Mouse (Mus musculus): ENCODE data around the gene Cabcoco1. TPM values are rescaled to one million over a fixed set of nuclear protein-coding genes. Genes with fewer than 3 reads are reported as not detected.

Gene Cabcoco1
- polyA plus RNA-seq, 1 experiment, result not detected

DNA sequence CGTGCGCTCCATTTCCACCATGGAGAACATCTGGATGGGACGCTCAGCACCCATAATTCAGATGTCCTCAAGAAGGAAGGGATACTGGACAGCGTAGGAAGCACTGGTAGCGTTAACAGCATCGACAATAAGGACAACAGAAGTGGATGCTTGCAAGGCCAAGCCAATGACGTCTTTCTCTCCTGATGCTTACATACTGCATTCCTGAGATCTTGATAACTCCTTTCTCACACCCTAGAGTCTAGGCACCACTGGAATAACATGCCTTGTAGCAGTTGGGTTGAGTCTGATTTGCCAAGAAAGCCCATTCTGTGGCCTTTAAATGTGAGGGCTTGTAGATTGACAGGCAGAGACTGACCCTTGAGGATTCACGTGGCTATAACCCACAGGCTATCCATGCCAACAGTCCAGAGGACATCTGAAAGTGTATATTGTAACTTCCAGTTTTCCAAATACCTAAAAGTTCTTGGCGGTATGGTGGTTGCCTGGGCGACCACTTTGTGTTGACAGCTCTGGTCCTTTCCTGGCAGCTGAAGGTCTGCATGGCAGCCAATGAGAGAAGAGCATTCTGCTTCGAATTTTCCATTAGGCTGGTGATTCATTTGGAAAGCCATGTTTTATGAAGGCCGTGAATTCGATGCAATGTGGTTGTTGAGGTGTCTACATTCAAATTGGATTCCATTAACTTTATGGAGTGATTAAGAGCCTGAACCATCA, 124.5 kb downstream of the Cabcoco1 start:
- TF ChIP-seq CTCF (IDR thresholded peaks at IDR 0.05; ENCODE audit: low read depth, low read length) (no peak), POLR2A (IDR thresholded peaks at IDR 0.05; ENCODE audit: borderline replicate concordance, low read depth, low read length) (no peak)
- H3K4me3 ChIP-seq (ENCODE audit: insufficient read depth, low read length), result no peak overlapping the region
- no peaks in the 10 kb centered on the region for H3K4me1 ChIP-seq (ENCODE audit: control insufficient read depth, insufficient read depth, low read length)
- H3K27ac ChIP-seq (ENCODE audit: insufficient read depth, low read depth, low read length), result no peak overlapping the region

- Histone ChIP-seq H3K27ac (ENCODE audit: insufficient read depth, low read depth, low read length) (no peak overlapping the region), H3K4me3 (ENCODE audit: insufficient read depth, low read length) (no peak overlapping the region), H3K4me1 (ENCODE audit: control insufficient read depth, insufficient read depth, low read length) (no peaks in the 10 kb centered on the region)
- TF ChIP-seq CTCF (IDR thresholded peaks at IDR 0.05; ENCODE audit: low read depth, low read length), result no peak
- no peak for TF ChIP-seq POLR2A (IDR thresholded peaks at IDR 0.05; ENCODE audit: borderline replicate concordance, low read depth, low read length)
These were observed 135.8 kb downstream of the Cabcoco1 start for GRCm38 (mm10) chr10:68405936-68406335.

DNA sequence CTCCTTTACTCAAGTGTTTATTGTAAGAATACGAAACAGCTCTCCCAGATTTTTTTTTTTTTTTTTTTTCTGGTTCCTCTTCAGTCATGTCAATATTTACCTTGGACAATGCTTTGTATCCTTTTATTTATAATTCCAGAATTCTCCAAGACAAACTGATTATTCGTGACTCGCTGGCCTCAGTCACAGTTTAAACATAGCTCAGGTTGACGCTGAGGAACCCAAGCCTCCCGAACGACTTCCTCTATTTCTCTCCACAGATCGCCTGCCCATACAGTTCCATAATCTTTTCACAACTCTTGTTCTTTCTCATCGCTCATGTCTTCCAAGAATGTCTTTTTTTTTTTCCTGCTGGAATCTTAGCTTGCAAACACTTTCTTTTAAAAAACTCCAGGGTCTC, 144.9 kb downstream of the Cabcoco1 start:
- no peak for TF ChIP-seq CTCF (IDR thresholded peaks at IDR 0.05; ENCODE audit: low read depth, low read length)
- no peak for TF ChIP-seq POLR2A (IDR thresholded peaks at IDR 0.05; ENCODE audit: borderline replicate concordance, low read depth, low read length)
- no peak overlapping the region; the same call in 1 of the 2 replicates for H3K27ac ChIP-seq (ENCODE audit: insufficient read depth, low read depth, low read length)
- no peak overlapping the region for H3K4me3 ChIP-seq (ENCODE audit: insufficient read depth, low read length)
- H3K4me1 ChIP-seq (ENCODE audit: control insufficient read depth, insufficient read depth, low read length), result peaks cover 7% of the 10 kb centered on the region

GRCm38 (mm10) chr10:68396083-68396482, 145.6 kb downstream of the Cabcoco1 start:
- Histone ChIP-seq H3K4me1 (ENCODE audit: control insufficient read depth, insufficient read depth, low read length) (peaks cover 7% of the 10 kb centered on the region), H3K4me3 (ENCODE audit: insufficient read depth, low read length) (no peak overlapping the region), H3K27ac (ENCODE audit: insufficient read depth, low read depth, low read length) (no peak overlapping the region)
- TF ChIP-seq CTCF (IDR thresholded peaks at IDR 0.05; ENCODE audit: low read depth, low read length), result no peak
- TF ChIP-seq POLR2A (IDR thresholded peaks at IDR 0.05; ENCODE audit: borderline replicate concordance, low read depth, low read length), result no peak

- H3K4me1 ChIP-seq (ENCODE audit: control insufficient read depth, insufficient read depth, low read length), result peaks cover 7% of the 10 kb centered on the region; the same call in 1 of the 2 replicates
- no peak overlapping the region for H3K4me3 ChIP-seq (ENCODE audit: insufficient read depth, low read length)
- H3K27ac ChIP-seq (ENCODE audit: insufficient read depth, low read depth, low read length), result no peak overlapping the region
- TF ChIP-seq POLR2A (IDR thresholded peaks at IDR 0.05; ENCODE audit: borderline replicate concordance, low read depth, low read length) (no peak), CTCF (IDR thresholded peaks at IDR 0.05; ENCODE audit: low read depth, low read length) (no peak)
These were observed 150.1 kb downstream of the Cabcoco1 start for GRCm38 (mm10) chr10:68391640-68392039.

DNA sequence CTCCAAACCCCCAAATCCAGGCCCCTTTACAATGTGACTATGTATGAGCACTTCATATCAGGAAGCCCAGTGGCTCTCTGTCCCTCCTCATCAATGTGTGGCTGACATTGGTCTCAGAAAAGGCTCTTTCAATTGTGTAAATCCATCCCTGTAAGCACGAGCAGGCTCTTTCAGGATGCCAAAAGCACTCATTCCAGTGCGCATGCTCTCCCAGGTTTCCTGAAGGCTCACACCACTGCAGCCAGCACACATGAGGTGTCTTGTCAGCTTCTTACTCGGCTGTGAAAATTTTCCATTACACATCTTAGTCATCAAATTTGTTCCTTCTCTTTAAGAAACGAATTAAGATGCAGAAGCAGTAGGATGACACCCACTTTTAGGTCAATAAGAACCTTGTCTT, 152.9 kb downstream of the Cabcoco1 start:
- Histone ChIP-seq H3K4me3 (ENCODE audit: insufficient read depth, low read length) (no peak overlapping the region), H3K4me1 (ENCODE audit: control insufficient read depth, insufficient read depth, low read length) (peaks cover 4% of the 10 kb centered on the region; the same call in 1 of the 2 replicates), H3K27ac (ENCODE audit: insufficient read depth, low read depth, low read length) (no peak overlapping the region)
- no peak for TF ChIP-seq CTCF (IDR thresholded peaks at IDR 0.05; ENCODE audit: low read depth, low read length)
- TF ChIP-seq POLR2A (IDR thresholded peaks at IDR 0.05; ENCODE audit: borderline replicate concordance, low read depth, low read length), result no peak

GRCm38 (mm10) chr10:68388138-68388537, 153.6 kb downstream of the Cabcoco1 start:
- no peak overlapping the region for H3K27ac ChIP-seq (ENCODE audit: insufficient read depth, low read depth, low read length)
- TF ChIP-seq CTCF (IDR thresholded peaks at IDR 0.05; ENCODE audit: low read depth, low read length), result no peak
- TF ChIP-seq POLR2A (IDR thresholded peaks at IDR 0.05; ENCODE audit: borderline replicate concordance, low read depth, low read length), result no peak

More at GRCm38 (mm10) chr10:68388138-68388537, 153.6 kb downstream of the Cabcoco1 start:
- Histone ChIP-seq H3K4me3 (ENCODE audit: insufficient read depth, low read length) (no peak overlapping the region), H3K4me1 (ENCODE audit: control insufficient read depth, insufficient read depth, low read length) (peaks cover 4% of the 10 kb centered on the region; the same call in 1 of the 2 replicates)

Other genes starting within 250 kb of the Cabcoco1 start
- gene Tmem26, start 181.8 kb upstream of the Cabcoco1 start, polyA plus RNA-seq (2012; ENCODE audit: insufficient read depth, insufficient read length, missing spikeins), result 0.32 and 0.57 TPM in 2 replicates